Mouse (Mus musculus) 3T3-L1 (cell line): Measurements from ENCODE around the gene Fbxl14.
A peak's percentile ranks its signal among the peaks of the same experiment; 100 is the strongest.

Experiments used
- DNase-seq: peaks from one replicate; pipeline ENCODE4 v3.0.0-alpha.2; 2015; ENCODE audit warnings: low read depth, low spot score

The Fbxl14 gene

GRCm38 (mm10) chr6:119470777-119471176, 8.7 kb upstream of the Fbxl14 start:
- DNase-seq: no peak

- DNase-seq: peak; percentile 79
These were observed 7.3 kb upstream of the Fbxl14 start for GRCm38 (mm10) chr6:119472135-119472534.

GRCm38 (mm10) chr6:119472705-119473104, 6.8 kb upstream of the Fbxl14 start:
- DNase-seq: no peak

GRCm38 (mm10) chr6:119473446-119473845, 6.0 kb upstream of the Fbxl14 start:
- no peak for DNase-seq

GRCm38 (mm10) chr6:119473992-119474391, 5.5 kb upstream of the Fbxl14 start:
- DNase-seq: no peak

GRCm38 (mm10) chr6:119475988-119476387, 3.5 kb upstream of the Fbxl14 start:
- DNase-seq: no peak

GRCm38 (mm10) chr6:119477686-119478310, 1.7 kb upstream of the Fbxl14 start:
- no peak for DNase-seq

- DNase-seq: peak; percentile 84
These were observed 717 bp upstream of the Fbxl14 start for GRCm38 (mm10) chr6:119478560-119479342.

GRCm38 (mm10) chr6:119479876-119480705, 623 bp downstream of the Fbxl14 start:
- peak; percentile 85 for DNase-seq

GRCm38 (mm10) chr6:119480706-119481331, 1.4 kb downstream of the Fbxl14 start:
- peak; percentile 39 for DNase-seq

- DNase-seq: peak; percentile 74
These were observed 2.4 kb downstream of the Fbxl14 start for GRCm38 (mm10) chr6:119481741-119482390.

- no peak for DNase-seq
These were observed 3.6 kb downstream of the Fbxl14 start for GRCm38 (mm10) chr6:119482958-119483600.

GRCm38 (mm10) chr6:119485486-119485885, 6.0 kb downstream of the Fbxl14 start:
- peak; percentile 51 for DNase-seq

GRCm38 (mm10) chr6:119486381-119487084, 7.1 kb downstream of the Fbxl14 start:
- no peak for DNase-seq

GRCm38 (mm10) chr6:119487085-119487458, 7.6 kb downstream of the Fbxl14 start:
- no peak for DNase-seq

- no peak for DNase-seq
These were observed 8.2 kb downstream of the Fbxl14 start for GRCm38 (mm10) chr6:119487619-119488018.

GRCm38 (mm10) chr6:119489765-119490164, 10.3 kb downstream of the Fbxl14 start:
- DNase-seq: peak; percentile 66

GRCm38 (mm10) chr6:119490549-119490948, 11.1 kb downstream of the Fbxl14 start:
- DNase-seq: no peak

GRCm38 (mm10) chr6:119491006-119491405, 11.5 kb downstream of the Fbxl14 start:
- DNase-seq: no peak

GRCm38 (mm10) chr6:119491997-119492629, 12.6 kb downstream of the Fbxl14 start:
- DNase-seq: no peak
